Mouse (Mus musculus): ENCODE results near the gene Msh5.
"Not testable (repeated sequence)": the region's sequence is repeated elsewhere in the genome, so short reads cannot be mapped to it uniquely, and the experiment has no call there.

Gene Msh5

DNA sequence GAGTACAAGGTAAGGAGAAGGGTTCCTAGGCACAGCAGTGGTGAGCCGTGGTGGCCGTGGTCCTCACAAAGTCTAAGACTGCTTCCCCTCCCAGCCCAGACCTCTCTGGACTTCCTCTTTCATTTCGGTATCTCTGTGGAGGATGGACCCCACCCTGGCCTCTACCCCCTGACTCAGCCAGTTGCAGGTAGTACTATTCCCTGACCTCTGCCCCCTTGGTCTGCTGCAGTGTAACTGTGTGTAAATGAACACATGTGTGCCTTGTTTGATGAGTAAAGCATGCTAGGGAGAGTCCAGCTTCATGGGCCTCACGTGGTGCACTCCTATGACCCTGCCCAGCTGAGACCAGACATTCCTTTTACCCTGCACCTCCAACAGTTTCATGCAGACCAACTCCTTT, 22.8 kb downstream of the Msh5 start:
- DNase-seq (ENCODE audit: low spot score in 2 of 2) = no peak

DNA sequence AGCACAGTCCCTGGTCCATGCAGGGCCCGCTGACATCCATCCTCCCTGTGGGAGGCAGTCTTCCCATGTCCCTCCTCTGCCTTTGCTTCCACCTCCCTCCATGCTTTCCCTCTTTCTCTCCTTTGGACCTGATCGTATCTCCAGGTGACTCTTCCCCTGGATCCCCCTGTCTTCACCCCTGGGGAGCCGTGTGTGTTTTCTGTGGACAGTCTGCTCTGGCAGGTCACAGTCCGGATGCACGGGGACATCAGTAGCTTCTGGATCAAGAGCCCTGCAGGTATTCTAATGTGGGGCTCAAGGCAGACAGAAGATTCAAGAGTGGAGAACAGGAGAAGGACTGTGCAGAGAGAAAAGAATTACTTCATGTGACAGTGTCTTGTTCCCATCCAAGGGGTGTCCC, 23.3 kb downstream of the Msh5 start:
- DNase-seq (ENCODE audit: low spot score in 2 of 2) = no peak

GRCm38 (mm10) chr17:35022541-35023060, 23.9 kb downstream of the Msh5 start:
- DNase-seq (ENCODE audit: low spot score in 2 of 2) = no peak

DNA sequence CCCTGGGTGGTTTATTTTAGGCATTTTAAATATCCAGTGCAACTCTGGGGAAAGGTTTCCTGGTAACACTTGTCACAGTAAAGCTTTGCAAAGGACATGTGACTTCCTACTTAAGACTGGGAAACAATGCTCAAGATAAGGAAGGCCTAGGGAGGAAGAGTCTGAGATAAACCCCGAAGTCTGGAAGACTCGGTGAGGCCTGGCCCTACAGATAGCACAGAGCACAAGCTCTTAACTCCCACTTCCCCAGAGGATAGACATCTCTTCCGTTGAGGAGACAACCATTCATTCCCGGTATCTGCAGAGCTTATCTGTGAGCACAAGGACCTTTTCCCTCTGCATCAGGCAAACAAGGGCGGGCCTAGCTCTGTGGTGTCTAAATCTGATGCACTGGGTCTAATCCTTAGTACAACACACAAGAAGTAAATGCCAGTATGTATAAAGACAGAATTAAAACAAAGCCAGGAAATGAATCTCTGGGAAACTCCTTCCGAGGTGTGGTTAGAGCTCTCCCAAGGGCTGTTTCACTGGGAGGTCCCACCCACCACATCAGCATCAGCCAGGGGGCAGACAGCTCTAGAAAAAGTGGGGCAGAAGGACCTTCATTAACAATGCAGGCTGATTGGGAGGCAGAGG, 24.6 kb downstream of the Msh5 start:
- no peak for DNase-seq (ENCODE audit: low spot score in 2 of 2)

- DNase-seq (ENCODE audit: low spot score in 2 of 2) = peak; percentile 60 to 67
These were observed 25.3 kb downstream of the Msh5 start for GRCm38 (mm10) chr17:35021163-35021808.

- no peak for DNase-seq (ENCODE audit: low spot score in 2 of 2)
These were observed 26.0 kb downstream of the Msh5 start for GRCm38 (mm10) chr17:35020551-35020950.

GRCm38 (mm10) chr17:35019894-35020293, 26.7 kb downstream of the Msh5 start:
- no peak for DNase-seq (ENCODE audit: low spot score in 2 of 2)

DNA sequence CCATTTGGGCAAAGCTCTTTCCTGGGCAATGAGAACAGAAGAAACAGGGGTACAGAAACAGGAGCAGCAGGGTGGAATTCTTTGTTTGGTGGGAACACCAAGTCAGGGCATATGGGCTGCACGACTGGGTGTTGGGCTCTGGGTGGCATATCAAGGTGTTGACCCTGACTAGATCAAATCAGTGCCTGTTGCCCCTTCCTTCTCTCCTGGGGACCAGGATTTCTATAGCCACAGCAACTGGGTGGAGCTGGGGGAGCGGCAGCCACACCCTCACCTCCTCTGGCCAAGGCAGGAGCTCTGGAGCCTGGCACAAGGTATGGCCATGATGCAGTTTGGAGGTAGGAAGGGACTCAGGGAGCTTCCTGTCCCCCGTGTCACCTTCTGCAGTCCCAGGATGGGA, 28.4 kb downstream of the Msh5 start:
- no peak for DNase-seq (ENCODE audit: low spot score in 2 of 2)

DNA sequence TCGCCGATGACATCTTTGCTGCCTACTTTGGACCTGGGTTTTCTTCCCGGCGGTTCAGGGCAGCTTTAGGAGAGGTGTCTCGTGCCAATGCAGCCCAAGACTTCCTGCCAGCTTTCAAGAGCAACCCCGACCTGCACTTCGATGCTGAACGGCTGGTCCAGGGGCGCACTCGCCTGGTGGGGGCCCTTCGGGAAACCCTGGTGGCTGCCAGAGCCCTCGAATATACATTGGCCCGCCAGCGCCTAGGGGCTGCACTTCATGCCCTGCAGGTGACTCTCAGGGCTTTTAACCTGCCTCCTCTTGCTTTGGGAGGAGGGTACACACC, 28.9 kb downstream of the Msh5 start:
- no peak for DNase-seq (ENCODE audit: low spot score in 2 of 2)

DNA sequence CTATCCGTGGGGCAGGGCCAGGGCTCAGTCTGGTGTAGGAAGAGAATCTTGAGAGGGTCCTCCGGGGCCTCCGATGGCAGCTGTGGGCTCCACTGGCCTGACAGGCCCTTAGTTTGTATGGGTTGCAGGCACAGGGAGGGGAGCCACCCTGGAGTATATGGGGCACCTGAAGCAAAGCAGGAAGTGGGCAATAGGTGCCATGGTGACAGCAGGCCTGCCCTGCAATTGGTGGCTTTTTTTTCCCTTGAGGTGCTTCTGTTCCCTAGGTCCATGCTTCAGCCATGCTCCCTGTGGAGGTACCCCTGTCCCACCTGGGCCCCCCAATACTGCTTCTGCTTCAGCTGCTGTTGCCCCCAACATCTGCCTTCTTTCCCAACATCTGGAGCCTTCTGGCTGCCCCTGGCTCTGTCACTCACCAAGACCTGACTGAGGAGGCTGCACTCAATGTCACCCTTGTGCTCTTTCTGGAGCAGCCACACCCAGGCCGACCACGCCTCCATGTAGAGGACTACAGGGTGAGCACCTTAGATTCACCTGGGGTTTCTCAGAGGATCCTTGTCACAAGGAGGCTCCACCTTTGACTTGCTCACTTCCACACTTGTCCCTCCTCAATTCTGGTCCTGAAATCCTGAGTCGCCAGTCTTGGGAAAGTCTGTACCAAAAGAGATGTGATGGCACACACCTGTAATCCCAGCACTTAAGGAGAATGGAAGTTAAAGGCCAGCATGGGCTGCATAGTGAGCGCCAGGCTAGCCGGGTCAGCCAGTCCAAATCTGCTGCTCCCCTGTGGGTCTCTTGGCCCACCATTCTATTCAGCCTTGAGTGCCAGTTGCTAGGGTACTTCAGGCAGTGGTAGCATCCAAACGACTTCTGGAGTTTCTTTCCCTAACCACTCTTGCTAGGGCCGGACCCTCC, 29.5 kb downstream of the Msh5 start:
- no peak for DNase-seq (ENCODE audit: low spot score in 2 of 2)

- no peak for DNase-seq (ENCODE audit: low spot score in 2 of 2)
These were observed 30.2 kb downstream of the Msh5 start, which contains the start of gene Vwa7 for GRCm38 (mm10) chr17:35016376-35016775. TSS of gene Vwa7 (plus strand) at chr17:35016579.

- DNase-seq (ENCODE audit: low spot score in 2 of 2) = no peak
These were observed 31.2 kb downstream of the Msh5 start for GRCm38 (mm10) chr17:35015296-35015695.

DNA sequence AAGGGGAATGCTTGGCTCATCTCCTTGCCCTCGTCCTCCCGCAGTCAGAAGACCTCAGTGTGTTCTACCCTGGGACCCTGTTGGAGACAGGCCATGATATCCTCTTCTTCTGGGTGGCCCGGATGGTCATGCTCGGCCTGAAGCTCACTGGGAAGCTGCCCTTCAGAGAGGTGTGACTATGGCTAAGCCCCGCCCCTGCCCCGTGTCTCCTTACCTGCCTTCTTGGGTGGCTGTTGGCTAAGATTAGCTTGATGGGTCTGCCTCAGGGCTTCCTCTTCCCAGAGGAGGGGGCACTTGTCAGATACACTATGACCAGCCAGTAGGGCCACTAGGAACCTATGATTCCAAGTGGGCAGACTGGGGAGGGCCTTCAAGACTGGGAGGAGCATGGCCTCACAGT, 33.3 kb downstream of the Msh5 start:
- no peak for DNase-seq (ENCODE audit: low spot score in 2 of 2)

- no peak for DNase-seq (ENCODE audit: low spot score in 2 of 2)
These were observed 34.1 kb downstream of the Msh5 start for GRCm38 (mm10) chr17:35012430-35012829.

- no peak for DNase-seq (ENCODE audit: low spot score in 2 of 2)
These were observed 35.1 kb downstream of the Msh5 start for GRCm38 (mm10) chr17:35011440-35011839.

GRCm38 (mm10) chr17:35009586-35009985, 37.0 kb downstream of the Msh5 start:
- no peak for DNase-seq (ENCODE audit: low spot score in 2 of 2)

- DNase-seq (ENCODE audit: low spot score in 2 of 2) = no peak
These were observed 39.1 kb downstream of the Msh5 start for GRCm38 (mm10) chr17:35007387-35007991.

DNA sequence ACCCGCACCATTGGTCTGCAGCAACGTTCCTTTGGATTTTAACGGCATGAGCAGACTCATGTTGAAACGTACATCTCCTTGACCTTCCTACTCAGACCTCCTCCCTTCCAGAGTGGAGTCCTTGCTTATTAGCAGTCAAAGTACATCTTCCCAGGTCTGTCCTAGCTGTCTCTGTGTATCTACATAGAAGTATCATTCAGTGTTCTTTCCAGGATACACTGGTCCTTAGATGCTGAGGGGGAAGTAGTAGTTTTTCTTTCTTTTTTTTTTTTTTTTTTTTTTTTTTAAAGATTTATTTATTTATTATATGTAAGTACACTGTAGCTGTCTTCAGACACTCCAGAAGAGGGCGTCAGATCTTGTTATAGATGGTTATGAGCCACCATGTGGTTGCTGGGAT, 40.6 kb downstream of the Msh5 start:
- DNase-seq (ENCODE audit: low spot score in 2 of 2) = not testable (repeated sequence)

GRCm38 (mm10) chr17:35005158-35005557, 41.4 kb downstream of the Msh5 start:
- no peak for DNase-seq (ENCODE audit: low spot score in 2 of 2)

DNA sequence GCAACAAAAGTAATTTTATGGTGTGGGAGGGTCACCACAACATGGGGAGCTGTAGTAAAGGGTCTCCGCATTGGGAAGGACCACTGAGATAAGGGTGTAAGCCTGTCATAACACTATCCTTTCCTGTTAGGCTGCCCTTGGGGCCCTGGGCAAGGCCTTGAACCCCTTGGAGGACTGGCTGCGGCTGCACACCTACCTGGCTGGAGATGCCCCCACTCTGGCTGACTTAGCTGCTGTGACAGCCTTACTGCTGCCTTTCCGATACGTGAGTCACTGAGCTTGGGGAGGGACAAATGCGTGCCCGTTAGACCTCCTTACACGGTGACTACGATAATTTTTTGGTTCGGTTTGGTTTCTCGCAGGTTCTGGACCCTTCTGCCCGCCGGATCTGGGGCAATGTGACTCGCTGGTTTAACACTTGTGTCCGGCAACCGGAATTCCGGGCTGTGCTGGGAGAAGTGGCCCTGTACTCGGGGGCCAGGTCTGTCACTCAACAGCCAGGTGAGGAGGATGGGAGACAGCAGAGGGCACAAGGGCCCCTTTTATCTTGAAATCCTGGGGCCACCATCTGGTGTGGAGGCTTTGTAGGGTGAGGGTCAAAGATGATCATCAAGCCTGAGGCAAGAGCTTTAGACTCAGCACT, 42.3 kb downstream of the Msh5 start:
- no peak for DNase-seq (ENCODE audit: low spot score in 2 of 2)

- no peak for DNase-seq (ENCODE audit: low spot score in 2 of 2)
These were observed 43.3 kb downstream of the Msh5 start for GRCm38 (mm10) chr17:35003022-35003838.

Measured in right cerebral cortex, postnatal 36 days (tissue).